Mouse (Mus musculus) stomach, postnatal 0 days (tissue): ENCODE results near the gene Zswim1. TPM values are rescaled to one million over a fixed set of nuclear protein-coding genes. Genes with fewer than 3 reads are reported as not detected.
"Not testable (repeated sequence)": the region's sequence is repeated elsewhere in the genome, so short reads cannot be mapped to it uniquely, and the experiment has no call there.

Source experiments
- ATAC-seq: fragments of 200-750 bp; cut with Nextera tagmentation; 2 replicates; pipeline ENCODE4 v1.8.0; 2017; ENCODE audit not compliant: low FRiP score, low TSS enrichment
- DNase-seq: peaks from one replicate; pipeline ENCODE4 v3.0.0-alpha.2; 2016; ENCODE audit warnings: low spot score
- H3K27ac ChIP-seq: fragments of 300-500 bp; sonication (generic); replicated peaks from 2 replicates; pipeline ENCODE4 v1.5.1; 2014; ENCODE audit warnings: mild to moderate bottlenecking, control low read depth
- H3K27me3 ChIP-seq: fragments of 300-500 bp; sonication (generic); 2 replicates; pipeline ENCODE4 v1.6.1; 2014; ENCODE audit warnings: low read length; ENCODE audit not compliant: control insufficient read depth, insufficient read depth
- H3K36me3 ChIP-seq: fragments of 300-500 bp; sonication (generic); 2 replicates; pipeline ENCODE4 v1.6.1; 2014; ENCODE audit warnings: low read length, mixed read lengths; ENCODE audit not compliant: control insufficient read depth, insufficient read depth
- H3K4me1 ChIP-seq: fragments of 300-500 bp; sonication (generic); replicated peaks from 2 replicates; pipeline ENCODE4 v1.6.1; 2014; ENCODE audit warnings: antibody characterized with exemption; ENCODE audit not compliant: control insufficient read depth, insufficient read depth
- H3K4me2 ChIP-seq: fragments of 300-500 bp; sonication (generic); replicated peaks from 2 replicates; pipeline ENCODE4 v1.6.1; 2014; ENCODE audit warnings: low read depth, mild to moderate bottlenecking, control low read depth, moderate library complexity
- H3K4me3 ChIP-seq: fragments of 300-500 bp; sonication (generic); 2 replicates; pipeline ENCODE4 v1.5.1; 2014; ENCODE audit warnings: low read depth, low read length, control low read depth
- H3K9ac ChIP-seq: fragments of 300-500 bp; sonication (generic); 2 replicates; pipeline ENCODE4 v1.6.1; 2014; ENCODE audit warnings: mild to moderate bottlenecking, low read length, control low read depth, mixed read lengths
- H3K9me3 ChIP-seq: fragments of 300-500 bp; sonication (generic); 2 replicates; pipeline ENCODE4 v1.6.1; 2016; ENCODE audit warnings: low read length; ENCODE audit not compliant: control insufficient read depth
- CTCF ChIP-seq: IDR thresholded peaks from 2 replicates; pipeline ENCODE4 v1.5.1; 2016; ENCODE audit warnings: antibody characterized with exemption, low read depth, mild to moderate bottlenecking, moderate library complexity
- EP300 ChIP-seq: optimal IDR thresholded peaks from 2 replicates; pipeline ENCODE3; 2016; ENCODE audit warnings: antibody characterized with exemption
- WGBS: fragments of 180-500 bp; shearing (Covaris S2); extraction: QIAGEN DNeasy Blood & Tissue Kit; methylation state at CpG from one replicate; pipeline ENCODE4 v1.1.7; 2014; 5-methylcytosine and 5-hydroxymethylcytosine counted together
- polyA plus RNA-seq: library from polyadenylated mRNA; unstranded; fragments of >200 nt; fragmentation: Nextera tagmentation; extraction: Ambion mirVana; gene quantifications from 2 replicates; pipeline ENCODE4 v1.2.1, GENCODE M21; 2015

Zswim1 gene
- polyA plus RNA-seq, 1 experiment from 2014 or later: 10.1 TPM

DNA sequence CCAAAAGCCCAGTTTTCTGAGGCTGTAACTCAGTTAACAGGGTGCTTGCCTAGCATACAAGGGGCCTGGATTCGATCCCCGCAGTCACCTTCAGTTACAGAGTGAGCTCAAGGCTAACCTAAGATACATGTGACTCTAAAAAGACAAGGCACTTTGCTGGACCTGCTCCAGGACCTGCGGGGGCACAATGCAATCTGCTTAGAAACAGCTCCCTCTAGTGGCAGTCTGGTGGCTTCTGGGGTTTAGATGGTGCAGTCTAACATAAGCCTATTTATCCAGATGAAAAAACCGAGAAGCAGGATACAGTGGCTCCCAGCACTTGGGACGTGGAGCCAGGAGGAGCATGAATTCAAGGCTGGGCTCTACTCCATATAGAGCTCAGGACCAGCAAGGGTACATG, 28.2 kb upstream of the Zswim1 start:
- TF ChIP-seq EP300 (no peak), CTCF (peak; percentile 91)
- WGBS: 25% methylated on average over 5 of the region's 5 CpGs
- ATAC-seq (peak; percentile 45), DNase-seq (peak; percentile 86)
- Histone ChIP-seq H3K27ac (no peak overlapping the region), H3K4me2 (no peak overlapping the region), H3K9me3 (no peaks in the 10 kb centered on the region), H3K4me1 (no peaks in the 10 kb centered on the region), H3K4me3 (no peak overlapping the region), H3K27me3 (no peaks in the 10 kb centered on the region), H3K36me3 (peaks cover 21% of the 10 kb centered on the region), H3K9ac (no peak overlapping the region)

DNA sequence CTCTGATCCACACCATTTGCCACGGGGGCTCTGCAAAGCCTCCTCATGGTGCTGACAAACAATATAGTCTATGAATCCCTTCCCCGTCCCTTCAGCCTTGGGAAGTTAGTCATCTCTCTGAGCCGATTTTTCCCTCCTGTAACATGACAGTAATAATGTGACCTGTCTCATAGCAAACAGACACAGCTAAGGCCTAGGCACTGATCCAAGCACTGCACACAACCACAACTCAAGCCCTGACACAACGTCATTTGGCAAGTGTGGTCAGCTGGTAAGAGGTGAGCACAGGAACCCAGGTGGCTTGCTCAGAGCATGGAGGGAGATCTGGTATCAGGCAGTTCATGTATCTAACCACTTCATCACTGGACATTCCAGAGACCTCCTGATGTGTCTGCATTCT, 26.6 kb upstream of the Zswim1 start:
- ATAC-seq (no peak), DNase-seq (no peak)
- Histone ChIP-seq H3K9ac (no peak overlapping the region), H3K27ac (no peak overlapping the region), H3K4me1 (no peaks in the 10 kb centered on the region), H3K9me3 (no peaks in the 10 kb centered on the region), H3K4me3 (no peak overlapping the region), H3K36me3 (peaks cover 21% of the 10 kb centered on the region), H3K27me3 (no peaks in the 10 kb centered on the region), H3K4me2 (no peak overlapping the region)
- TF ChIP-seq CTCF: no peak
- no peak for TF ChIP-seq EP300
- 79% methylated on average over 4 of the region's 4 CpGs for WGBS

DNA sequence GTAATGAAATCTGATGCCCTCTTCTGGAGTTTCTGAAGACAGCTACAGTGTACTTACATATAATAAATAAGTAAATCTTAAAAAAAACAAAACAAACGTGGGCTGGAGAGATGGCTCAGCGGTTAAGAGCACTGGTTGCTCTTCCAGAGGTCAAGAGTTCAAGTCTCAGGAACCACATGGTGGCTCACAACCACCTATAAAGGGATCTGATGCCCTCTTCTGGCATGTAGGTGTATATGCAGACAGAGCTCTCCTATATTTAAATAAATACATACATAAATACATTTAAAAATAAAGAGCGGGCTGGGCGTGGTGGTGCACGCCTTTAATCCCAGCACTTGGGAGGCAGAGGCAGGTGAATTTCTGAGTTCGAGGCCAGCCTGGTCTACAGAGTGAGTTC, 23.9 kb upstream of the Zswim1 start:
- TF ChIP-seq CTCF: peak; percentile 61
- WGBS: 78% methylated on average over 6 of the region's 6 CpGs

DNA sequence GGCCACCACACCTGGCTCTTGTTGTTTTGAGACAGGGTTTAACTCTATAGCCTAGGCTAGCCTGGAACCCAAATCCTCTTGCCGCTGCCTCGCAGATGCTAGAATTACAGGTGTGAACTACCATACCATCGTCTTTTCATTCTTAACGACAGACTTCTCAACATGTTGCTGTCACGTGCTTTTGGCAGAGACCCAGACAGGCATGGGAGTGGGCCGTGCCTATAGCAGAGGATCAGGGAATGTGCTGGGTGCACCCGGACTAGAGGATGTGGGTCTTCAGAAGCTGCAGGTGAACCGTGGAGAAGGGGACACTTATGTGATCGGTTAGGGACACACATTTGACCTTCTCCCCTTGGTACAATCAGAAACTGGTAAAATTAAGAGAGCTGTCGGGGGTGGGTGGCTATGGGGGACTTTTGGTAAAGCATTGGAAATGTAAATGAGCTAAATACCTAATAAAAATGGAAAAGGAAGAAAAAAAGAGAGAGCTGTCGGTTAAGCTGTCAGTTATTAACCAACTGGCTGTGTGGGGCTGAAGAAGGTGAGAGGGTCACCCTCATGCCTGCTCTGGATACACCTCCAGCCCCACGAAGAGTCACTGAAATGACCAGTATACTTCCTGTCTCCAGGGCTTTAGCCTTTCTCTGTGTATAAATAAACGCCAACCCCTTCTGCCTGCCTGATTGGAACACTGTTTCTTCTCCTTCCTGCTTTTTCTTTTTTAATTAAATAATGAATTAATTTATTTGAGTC, 22.1 kb upstream of the Zswim1 start:
- no peak overlapping the region for H3K4me3 ChIP-seq
- H3K9me3 ChIP-seq: no peaks in the 10 kb centered on the region
- TF ChIP-seq CTCF: no peak
- no peak for TF ChIP-seq EP300
- DNase-seq: no peak
- no peak overlapping the region for H3K27ac ChIP-seq
- no peak overlapping the region for H3K4me2 ChIP-seq
- H3K9ac ChIP-seq: no peak overlapping the region
- H3K4me1 ChIP-seq: peaks cover 2% of the 10 kb centered on the region; the same call in 1 of the 2 replicates
- peaks cover 4% of the 10 kb centered on the region; the same call in 1 of the 2 replicates for H3K36me3 ChIP-seq
- no peak for ATAC-seq
- no peaks in the 10 kb centered on the region for H3K27me3 ChIP-seq
- WGBS: 90% methylated on average over 13 of the region's 13 CpGs

More for the DNA sequence above, 23.9 kb upstream of the Zswim1 start:
- ATAC-seq, H3K36me3 ChIP-seq, DNase-seq, H3K27ac ChIP-seq, H3K4me2 ChIP-seq, H3K9me3 ChIP-seq, H3K4me3 ChIP-seq, H3K9ac ChIP-seq, H3K4me1 ChIP-seq, H3K27me3 ChIP-seq: not testable (repeated sequence)

DNA sequence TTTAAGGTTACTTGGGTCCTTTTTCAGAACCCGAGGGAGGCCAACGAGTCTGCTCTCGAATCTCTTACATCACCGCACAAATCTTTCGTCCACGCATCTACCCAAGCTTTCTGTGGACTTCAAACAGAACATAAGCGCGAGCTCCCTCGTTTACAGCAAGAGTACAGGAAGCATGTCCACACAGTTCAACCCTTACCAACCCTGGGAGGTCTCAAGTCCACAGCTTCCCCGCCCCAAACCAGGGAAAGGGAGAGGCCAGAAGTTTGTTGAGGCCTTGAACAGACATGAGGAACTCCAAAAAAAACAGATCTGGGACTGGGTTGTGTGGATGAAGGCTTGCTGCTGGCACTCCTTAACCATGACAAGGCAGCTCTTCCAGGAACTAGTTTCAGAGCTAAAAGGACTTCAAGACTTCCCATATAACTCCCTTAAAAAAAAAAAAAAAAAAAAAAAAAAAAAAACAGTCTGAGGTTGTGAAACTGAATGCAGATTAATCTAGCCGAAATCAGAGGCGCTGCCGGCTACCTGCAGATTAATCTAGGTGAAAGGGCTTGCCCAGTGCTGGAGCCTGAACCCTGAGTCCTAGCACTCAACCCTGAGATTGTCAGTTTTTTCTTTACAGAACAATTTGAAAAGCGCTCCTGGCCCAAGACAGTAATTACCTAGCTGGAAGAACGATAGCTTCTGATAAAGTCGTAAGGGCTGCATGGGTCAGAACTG, 19.1 kb upstream of the Zswim1 start:
- ATAC-seq (no peak), DNase-seq (peak; percentile 44)
- no peaks in the 10 kb centered on the region for H3K36me3 ChIP-seq
- H3K4me2 ChIP-seq: peak overlapping the region; percentile 73
- no peaks in the 10 kb centered on the region for H3K27me3 ChIP-seq
- H3K4me3 ChIP-seq: peak overlapping the region; percentile 73
- WGBS: 71% methylated on average over 16 of the region's 16 CpGs
- H3K9me3 ChIP-seq: no peaks in the 10 kb centered on the region
- TF ChIP-seq EP300 (no peak), CTCF (no peak)
- H3K4me1 ChIP-seq: peaks cover 3% of the 10 kb centered on the region; the same call in 1 of the 2 replicates
- peak overlapping the region; percentile 88 for H3K27ac ChIP-seq
- peak overlapping the region; percentile 82; the same call in 1 of the 2 replicates for H3K9ac ChIP-seq

DNA sequence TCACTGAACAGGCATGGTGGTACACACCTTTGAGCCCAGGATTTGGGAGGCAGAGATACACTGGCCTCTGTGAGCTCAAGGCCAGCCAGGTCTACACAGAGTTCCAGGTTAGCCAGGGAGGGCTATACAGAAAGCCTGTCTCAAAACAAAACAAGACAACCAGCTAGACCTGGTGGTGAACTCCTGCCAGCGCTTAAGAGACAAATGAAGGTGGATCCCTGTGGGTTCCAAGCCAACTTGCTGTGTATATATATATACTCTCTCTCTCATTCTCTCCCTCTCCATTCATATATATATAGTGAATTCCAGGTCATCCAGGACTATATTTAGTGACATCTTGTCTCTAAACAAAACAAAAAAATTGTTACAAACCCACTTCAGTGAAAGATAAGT, 18.6 kb upstream of the Zswim1 start:
- peak overlapping the region; percentile 88 for H3K27ac ChIP-seq
- no peak for ATAC-seq
- H3K4me2 ChIP-seq: peak overlapping the region; percentile 73

More for the DNA sequence above, 18.6 kb upstream of the Zswim1 start:
- TF ChIP-seq CTCF: no peak
- no peak for TF ChIP-seq EP300
- Histone ChIP-seq H3K27me3 (no peaks in the 10 kb centered on the region), H3K4me1 (peaks cover 3% of the 10 kb centered on the region; the same call in 1 of the 2 replicates), H3K9ac (peak overlapping the region; percentile 82), H3K4me3 (peak overlapping the region; percentile 73), H3K36me3 (no peaks in the 10 kb centered on the region), H3K9me3 (no peaks in the 10 kb centered on the region)
- WGBS: 38% methylated on average over 1 of the region's 1 CpGs
- DNase-seq: no peak
